Mouse (Mus musculus) splenic B cell, adult 2 months (primary cell): ENCODE measurements around the gene Mcat.
A peak's percentile ranks its signal among the peaks of the same experiment; 100 is the strongest.

ENCODE experiments used
- DNase-seq: peaks from one replicate; pipeline ENCODE4 v3.0.0-alpha.2; 2011; ENCODE audit warnings: low read depth, low spot score
- H3K27me3 ChIP-seq: 2 replicates; pipeline ENCODE4 v1.6.1; 2012; ENCODE audit warnings: mild to moderate bottlenecking, low read length, moderate library complexity, mixed read lengths; ENCODE audit not compliant: control insufficient read depth, poor library complexity, insufficient read depth, severe bottlenecking
- H3K36me3 ChIP-seq: 2 replicates; pipeline ENCODE4 v1.6.1; 2012; ENCODE audit warnings: mild to moderate bottlenecking, low read length, moderate library complexity, mixed read lengths; ENCODE audit not compliant: control insufficient read depth, poor library complexity, insufficient read depth, severe bottlenecking

Gene Mcat

GRCm38 (mm10) chr15:83535890-83536231 lies 27.7 kb downstream of the Mcat start:
- DNase-seq = no peak

GRCm38 (mm10) chr15:83534960-83535889 lies 28.4 kb downstream of the Mcat start:
- Histone ChIP-seq H3K36me3 (no peaks in the 10 kb centered on the region), H3K27me3 (no peaks in the 10 kb centered on the region)
- no peak for DNase-seq

More at GRCm38 (mm10) chr15:83535890-83536231, 27.7 kb downstream of the Mcat start:
- no peaks in the 10 kb centered on the region for H3K36me3 ChIP-seq
- no peaks in the 10 kb centered on the region for H3K27me3 ChIP-seq

- no peaks in the 10 kb centered on the region for H3K27me3 ChIP-seq
- no peak for DNase-seq
- H3K36me3 ChIP-seq = no peaks in the 10 kb centered on the region
Measured at GRCm38 (mm10) chr15:83532606-83533005, 31.0 kb downstream of the Mcat start.

DNA sequence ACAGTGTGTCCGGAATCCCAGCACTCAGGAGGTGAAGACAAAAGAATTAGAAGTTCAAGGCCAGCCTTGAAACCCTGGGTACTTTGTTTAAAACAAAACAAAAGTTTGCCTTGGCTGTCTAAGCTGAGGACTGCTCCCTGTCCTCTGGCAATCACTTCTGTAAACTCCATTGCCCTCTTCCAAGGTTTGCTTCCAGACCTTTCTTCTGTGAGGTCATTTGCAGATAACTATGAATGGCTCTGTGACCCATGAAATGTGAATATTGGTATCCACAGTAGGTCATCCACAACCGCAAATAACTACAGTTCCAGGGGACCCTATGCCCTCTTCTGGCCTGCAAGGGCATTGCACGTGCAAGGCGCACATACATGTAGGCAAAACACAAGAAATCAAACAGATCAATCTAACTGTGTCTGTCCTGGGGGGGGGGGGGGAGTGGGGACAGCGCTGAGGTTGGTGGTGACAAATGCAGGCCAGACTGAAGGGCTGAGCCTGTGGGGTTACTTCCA lies 31.6 kb downstream of the Mcat start:
- no peaks in the 10 kb centered on the region for H3K36me3 ChIP-seq
- no peaks in the 10 kb centered on the region for H3K27me3 ChIP-seq
- DNase-seq = no peak

DNA sequence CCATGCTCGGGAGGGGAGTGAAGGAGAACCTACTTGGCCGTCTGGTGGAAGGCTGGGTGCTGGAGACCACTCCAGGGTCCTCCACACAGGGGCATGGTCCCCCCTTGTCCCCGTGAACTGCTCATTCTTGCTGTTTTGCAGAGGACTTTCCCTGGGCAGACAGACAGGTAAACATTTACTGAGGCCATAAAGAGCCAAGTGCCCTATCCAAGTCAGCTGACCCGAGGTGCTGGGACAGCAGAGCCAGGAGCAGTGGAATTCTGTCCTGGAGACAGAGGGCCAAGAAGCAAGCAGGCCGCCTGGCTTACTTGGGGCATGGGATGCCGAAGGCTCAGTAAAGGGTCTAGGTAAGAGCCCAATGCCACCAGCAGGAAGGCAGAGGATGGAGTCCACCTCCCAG lies 32.9 kb downstream of the Mcat start:
- no peaks in the 10 kb centered on the region for H3K36me3 ChIP-seq
- no peak for DNase-seq
- peaks cover 2% of the 10 kb centered on the region; the same call in 1 of the 2 replicates for H3K27me3 ChIP-seq

- Histone ChIP-seq H3K36me3 (no peaks in the 10 kb centered on the region), H3K27me3 (peaks cover 2% of the 10 kb centered on the region; the same call in 1 of the 2 replicates)
- DNase-seq = no peak
Measured at GRCm38 (mm10) chr15:83530233-83530632, 33.4 kb downstream of the Mcat start.

GRCm38 (mm10) chr15:83529765-83530164 lies 33.8 kb downstream of the Mcat start:
- Histone ChIP-seq H3K27me3 (peaks cover 2% of the 10 kb centered on the region; the same call in 1 of the 2 replicates), H3K36me3 (no peaks in the 10 kb centered on the region)
- no peak for DNase-seq

GRCm38 (mm10) chr15:83528892-83529291 lies 34.7 kb downstream of the Mcat start:
- Histone ChIP-seq H3K36me3 (no peaks in the 10 kb centered on the region), H3K27me3 (peaks cover 2% of the 10 kb centered on the region; the same call in 1 of the 2 replicates)
- no peak for DNase-seq

DNA sequence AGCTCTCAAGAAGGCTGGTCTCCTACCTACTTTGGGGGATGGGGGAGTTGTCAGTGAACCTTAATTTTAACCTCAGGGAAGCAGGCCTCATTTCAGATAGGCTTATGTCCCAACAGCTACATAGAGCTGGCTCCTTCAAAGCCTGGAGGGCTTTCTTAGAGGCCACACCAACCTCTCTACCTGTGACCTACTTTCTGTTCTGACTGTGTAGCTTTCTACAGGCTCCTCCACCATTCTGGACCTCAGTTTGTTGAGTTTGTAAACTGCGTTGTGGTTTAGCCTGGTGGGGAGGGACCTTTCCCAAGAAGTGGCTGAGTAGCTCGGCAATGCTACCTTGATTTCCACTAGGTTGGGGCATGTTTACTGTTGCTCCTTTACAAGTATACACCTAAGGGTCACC lies 35.8 kb downstream of the Mcat start:
- peaks cover 2% of the 10 kb centered on the region; the same call in 1 of the 2 replicates for H3K27me3 ChIP-seq
- no peaks in the 10 kb centered on the region for H3K36me3 ChIP-seq
- no peak for DNase-seq

DNA sequence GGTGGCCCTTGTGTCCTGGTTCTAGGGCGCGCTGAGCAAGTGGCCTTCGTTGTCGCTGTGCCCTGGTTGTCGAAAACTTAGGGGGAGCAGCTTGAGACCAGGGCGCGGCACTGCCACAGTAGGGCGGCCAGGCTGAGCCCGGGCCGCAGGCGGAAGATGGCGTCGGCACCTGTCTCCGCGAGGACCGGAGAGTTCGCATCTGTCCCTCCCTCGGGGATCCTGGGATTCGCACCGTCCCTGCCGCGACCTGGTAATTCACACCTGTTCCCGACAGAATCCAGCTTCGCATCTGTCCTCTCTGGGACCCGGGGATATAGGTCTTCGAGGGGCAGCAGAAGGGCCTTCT lies 36.5 kb downstream of the Mcat start:
- Histone ChIP-seq H3K27me3 (peaks cover 2% of the 10 kb centered on the region; the same call in 1 of the 2 replicates), H3K36me3 (no peaks in the 10 kb centered on the region)
- DNase-seq = no peak

DNA sequence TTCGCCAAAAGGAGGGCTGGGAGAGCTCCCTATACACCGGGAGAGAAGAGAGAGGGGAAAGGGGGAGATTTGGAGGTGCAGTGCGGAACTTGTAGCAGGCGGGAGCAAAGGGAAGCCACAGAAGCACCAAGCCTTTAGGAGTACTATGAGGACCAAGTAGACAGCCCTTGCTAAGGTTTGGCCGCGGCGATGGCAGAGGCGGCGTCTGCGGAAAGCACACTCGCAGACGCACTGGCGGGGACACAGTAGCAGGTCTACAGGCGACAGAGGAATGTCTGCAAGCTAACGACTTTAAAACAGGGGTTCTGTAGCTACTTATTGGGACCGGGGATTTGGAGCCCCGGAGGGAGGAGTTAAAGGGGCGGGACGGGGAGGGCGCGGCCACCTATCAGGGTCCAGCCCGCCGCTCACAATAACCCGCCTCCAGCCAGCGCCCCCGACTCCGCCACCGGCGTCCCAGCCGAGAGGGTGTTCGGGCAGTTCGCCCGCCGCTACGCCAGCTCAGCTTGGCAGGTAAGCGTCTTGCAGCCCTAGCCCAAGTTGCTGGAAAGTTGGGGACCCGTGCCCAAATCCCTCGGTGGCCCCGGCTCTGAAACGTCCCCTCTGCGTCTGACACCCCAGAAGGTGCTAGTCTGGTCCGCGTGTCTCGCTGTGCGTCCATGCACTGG lies 37.0 kb downstream of the Mcat start, which contains the start of gene Bik:
Bik (plus strand) TSS at position 439 of the 668 bp plus-strand sequence.
- H3K36me3 ChIP-seq = no peaks in the 10 kb centered on the region
- DNase-seq = peak; percentile 32
- H3K27me3 ChIP-seq = peaks cover 2% of the 10 kb centered on the region; the same call in 1 of the 2 replicates

DNA sequence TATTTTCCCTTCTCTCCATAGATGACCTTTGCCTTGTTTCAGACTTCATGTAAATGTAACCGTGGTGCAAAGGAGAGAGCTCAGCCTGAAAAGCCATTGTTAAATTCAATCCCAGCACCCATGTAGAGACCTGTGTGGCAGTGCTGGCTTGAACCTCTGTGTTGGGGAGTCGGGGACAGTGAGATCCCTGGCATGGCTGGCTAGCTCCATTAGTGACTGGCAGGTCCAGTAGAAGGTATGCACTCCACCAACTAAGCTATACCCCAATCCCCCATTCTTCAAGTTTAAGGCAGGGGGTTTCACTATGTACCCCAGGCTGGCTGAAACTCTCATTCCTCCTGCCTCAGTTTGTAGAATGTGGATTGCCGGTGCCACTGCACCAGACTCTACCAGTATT lies 39.3 kb downstream of the Mcat start:
- DNase-seq = no peak
- Histone ChIP-seq H3K36me3 (no peaks in the 10 kb centered on the region), H3K27me3 (peaks cover 2% of the 10 kb centered on the region; the same call in 1 of the 2 replicates)

DNA sequence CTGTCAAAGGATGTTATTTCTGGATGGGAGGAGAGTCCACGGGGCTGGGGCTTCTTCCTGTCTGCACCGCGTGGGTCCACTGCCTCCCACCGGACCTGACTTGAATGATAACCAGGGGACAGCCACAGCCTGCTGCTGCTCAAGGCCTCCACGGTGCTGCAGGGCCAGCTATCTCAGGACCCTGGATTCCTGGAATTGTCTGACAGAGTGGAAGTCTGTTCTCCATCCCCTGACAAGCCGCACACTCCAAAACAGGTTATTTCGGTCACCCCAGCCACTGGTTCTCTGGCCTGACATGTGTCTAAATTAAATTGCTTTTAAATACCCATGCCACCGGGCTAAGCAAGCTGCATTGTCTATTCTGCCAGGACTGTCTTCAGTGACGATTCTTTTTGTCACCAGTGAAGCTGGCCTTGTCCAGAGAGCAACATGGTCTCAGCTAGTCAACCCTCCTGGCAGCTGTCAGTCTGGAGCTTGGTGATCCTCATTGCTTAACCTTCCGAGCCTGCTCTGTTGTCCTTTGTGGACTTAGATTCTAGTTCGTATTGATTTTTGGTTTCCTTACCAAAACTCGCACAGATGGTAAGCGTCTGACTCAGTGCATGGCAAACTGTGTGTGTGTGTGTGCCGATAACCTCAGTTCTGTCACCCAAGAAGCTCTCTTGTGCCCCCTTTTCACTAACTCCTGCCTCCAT lies 39.8 kb downstream of the Mcat start:
- Histone ChIP-seq H3K36me3 (no peaks in the 10 kb centered on the region), H3K27me3 (peaks cover 2% of the 10 kb centered on the region; the same call in 1 of the 2 replicates)
- no peak for DNase-seq

- Histone ChIP-seq H3K27me3 (peaks cover 2% of the 10 kb centered on the region; the same call in 1 of the 2 replicates), H3K36me3 (no peaks in the 10 kb centered on the region)
- no peak for DNase-seq
Measured at GRCm38 (mm10) chr15:83523196-83523595, 40.4 kb downstream of the Mcat start.
